Mouse (Mus musculus) stomach, postnatal 0 days (tissue): ENCODE results near the gene Pde10a.

ENCODE experiments used
- CTCF ChIP-seq: IDR thresholded peaks from 2 replicates; pipeline ENCODE4 v1.5.1; 2016; ENCODE audit warnings: antibody characterized with exemption, low read depth, mild to moderate bottlenecking, moderate library complexity
- EP300 ChIP-seq: optimal IDR thresholded peaks from 2 replicates; pipeline ENCODE3; 2016; ENCODE audit warnings: antibody characterized with exemption

GRCm38 (mm10) chr17:9004516-9004915 is 479.3 kb downstream of the Pde10a start:
- no peak for TF ChIP-seq CTCF
- TF ChIP-seq EP300: no peak
